Mouse (Mus musculus) ES-Bruce4 (cell line): ENCODE data around the gene Lrch4.

Experiments used
- CTCF ChIP-seq: IDR thresholded peaks from one replicate; pipeline ENCODE4 v1.8.1; 2011; ENCODE audit warnings: low read depth, low read length
- POLR2A ChIP-seq: IDR thresholded peaks from one replicate; pipeline ENCODE4 v1.8.1; 2011; ENCODE audit warnings: low read length; ENCODE audit not compliant: insufficient read depth

DNA sequence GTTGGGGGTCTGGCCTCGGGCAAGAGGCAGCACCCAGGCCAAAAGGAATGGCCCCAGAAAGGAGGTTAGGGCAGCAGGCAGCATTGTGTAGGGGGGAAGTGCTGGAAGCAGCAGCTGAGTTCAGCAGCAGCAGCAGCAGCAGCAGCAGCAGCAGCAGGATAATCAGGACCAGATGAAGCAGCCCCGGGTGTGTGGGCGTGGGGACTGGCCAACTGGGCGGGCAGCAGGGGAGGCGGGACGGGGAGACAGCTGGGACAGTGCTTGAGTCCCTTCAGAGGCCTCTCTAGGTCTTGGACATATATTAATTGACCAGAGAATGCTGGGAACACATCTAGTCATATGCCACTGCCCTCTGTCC lies 17.7 kb upstream of the Lrch4 start:
- TF ChIP-seq POLR2A (no peak), CTCF (no peak)
